Mouse (Mus musculus): ENCODE results near the gene Ulk4. TPM values are rescaled to one million over a fixed set of nuclear protein-coding genes. Genes with fewer than 3 reads are reported as not detected.
A peak's percentile ranks its signal among the peaks of the same experiment; 100 is the strongest.

Gene Ulk4
- polyA plus RNA-seq, 1 experiment from 2014 or later = 101 TPM

DNA sequence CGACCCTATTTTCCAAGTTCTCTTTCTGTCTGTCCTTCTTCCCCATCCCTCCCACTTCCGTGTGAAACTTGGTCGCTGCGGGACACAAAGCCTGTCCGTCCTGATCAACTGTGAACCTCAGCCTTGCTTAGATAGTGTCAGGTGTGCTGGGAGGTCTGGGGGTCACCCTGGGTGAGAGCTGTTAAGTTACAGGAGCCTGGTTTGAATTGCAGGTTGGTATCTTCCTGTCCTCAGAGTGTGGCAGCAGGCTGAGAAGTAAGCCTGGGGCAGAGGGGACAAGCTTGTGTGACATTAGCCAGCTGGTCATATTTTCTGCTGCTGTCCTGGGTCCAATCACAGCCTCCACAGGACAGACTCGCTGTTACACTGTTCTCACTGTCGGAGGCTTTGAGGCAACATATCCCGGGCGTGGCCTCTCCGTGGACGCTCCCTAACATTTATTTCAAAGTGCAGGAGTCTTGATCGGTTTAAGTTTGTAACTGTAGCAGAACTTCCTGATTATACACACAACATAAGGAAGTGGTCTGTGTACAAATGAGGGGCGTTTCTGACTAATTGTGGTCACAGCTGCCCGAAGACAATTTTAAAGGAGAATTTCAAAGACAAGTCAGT lies 37.6 kb upstream of the Ulk4 start:
- Histone ChIP-seq H3K4me3 (ENCODE audit: low read depth, low read length) (peak overlapping the region; percentile 37), H3K9ac (ENCODE audit: low read depth, low read length) (peak overlapping the region; percentile 79), H3K4me2 (peak overlapping the region; percentile 79), H3K27me3 (ENCODE audit: control insufficient read depth, insufficient read depth, low read length) (no peaks in the 10 kb centered on the region), H3K4me1 (ENCODE audit: control insufficient read depth, insufficient read depth, low read length) (peaks cover 62% of the 10 kb centered on the region), H3K36me3 (ENCODE audit: control insufficient read depth, insufficient read depth, low read length) (no peaks in the 10 kb centered on the region), H3K27ac (ENCODE audit: low read depth, low read length) (peak overlapping the region; percentile 96), H3K9me3 (replicated peaks; ENCODE audit: control insufficient read depth, low read length) (no peaks in the 10 kb centered on the region)
- peak; percentile 48; the same call in 1 of the 2 replicates for ATAC-seq (replicated peaks; ENCODE audit: insufficient number of reproducible peaks, low FRiP score, low TSS enrichment)
- 17% methylated on average over 14 of the region's 14 CpGs for WGBS (ENCODE audit: insufficient replicate concordance)

DNA sequence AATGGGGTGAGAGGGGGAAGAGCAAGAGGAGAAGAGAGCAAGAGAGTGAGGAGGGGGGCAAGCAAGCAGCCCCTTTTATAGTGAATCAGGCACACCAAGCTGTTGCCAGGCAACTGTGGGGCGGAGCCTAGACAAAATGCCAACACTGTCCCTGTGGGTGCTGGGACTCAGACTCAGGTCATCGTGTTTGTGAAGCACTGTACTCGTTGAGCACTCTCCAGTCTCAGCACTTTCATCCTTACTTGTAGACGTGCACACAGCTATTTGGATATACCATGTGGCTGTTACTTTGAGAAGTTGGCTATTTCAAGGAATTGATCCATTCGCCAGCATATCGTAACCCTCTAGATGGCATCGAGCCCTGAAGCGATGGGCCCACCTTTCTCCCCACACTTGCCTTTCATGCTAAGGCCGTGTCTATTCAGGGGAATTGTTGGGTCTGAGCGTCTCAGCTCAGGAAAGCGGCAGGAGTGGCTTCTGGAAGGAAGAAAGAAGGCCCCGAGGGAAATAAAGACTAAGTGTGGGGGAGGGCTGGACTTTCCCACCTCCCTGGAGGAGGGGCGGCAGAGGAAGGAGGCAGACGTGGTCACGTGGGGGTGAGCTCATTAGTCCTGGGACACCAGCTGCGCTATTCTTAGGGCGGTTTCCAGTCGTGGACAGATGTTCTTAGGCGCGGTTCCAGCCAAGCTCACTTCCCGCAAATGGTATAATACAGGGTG lies 36.8 kb upstream of the Ulk4 start:
- 2% methylated on average over 21 of the region's 21 CpGs for WGBS (ENCODE audit: insufficient replicate concordance)
- H3K4me1 ChIP-seq (ENCODE audit: control insufficient read depth, insufficient read depth, low read length) = peaks cover 66% of the 10 kb centered on the region
- ATAC-seq (replicated peaks; ENCODE audit: insufficient number of reproducible peaks, low FRiP score, low TSS enrichment) = peak; percentile 74

DNA sequence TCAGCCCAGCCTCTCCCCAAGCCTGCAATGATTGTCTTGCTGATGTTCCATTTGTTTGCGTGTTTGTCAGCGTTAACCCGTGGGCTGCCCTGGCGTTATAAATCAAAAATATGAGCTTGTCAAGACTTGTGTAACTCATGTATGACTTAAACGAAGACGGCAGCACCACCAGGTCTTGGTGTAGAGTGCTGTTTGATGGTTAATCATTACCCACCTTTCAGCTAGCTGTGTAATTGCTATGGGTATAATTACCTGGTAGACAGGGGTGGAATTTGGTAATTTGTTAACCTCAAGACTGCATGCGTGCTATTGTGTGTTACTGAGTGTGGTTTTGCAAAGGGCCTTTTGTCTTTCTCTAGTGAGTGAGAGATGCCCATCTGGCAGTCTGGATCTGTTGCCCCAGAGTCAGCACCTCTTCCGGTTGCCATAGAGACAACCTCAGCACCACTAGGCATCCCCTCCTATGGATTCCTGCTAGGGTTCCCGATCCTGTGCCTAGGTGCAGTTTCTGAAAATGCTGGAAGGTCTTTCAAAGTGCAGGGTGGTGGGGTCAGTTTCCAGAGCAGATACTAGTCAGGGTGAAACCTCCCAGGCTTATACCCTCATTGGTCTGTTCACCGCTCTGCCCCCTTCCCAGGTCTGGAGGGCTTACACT lies 35.4 kb upstream of the Ulk4 start:
- Histone ChIP-seq H3K4me1 (ENCODE audit: control insufficient read depth, insufficient read depth, low read length) (peaks cover 62% of the 10 kb centered on the region), H3K9ac (ENCODE audit: low read depth, low read length) (no peak overlapping the region), H3K27me3 (ENCODE audit: control insufficient read depth, insufficient read depth, low read length) (no peaks in the 10 kb centered on the region), H3K27ac (ENCODE audit: low read depth, low read length) (peak overlapping the region; percentile 22; the same call in 1 of the 2 replicates), H3K9me3 (replicated peaks; ENCODE audit: control insufficient read depth, low read length) (no peaks in the 10 kb centered on the region), H3K36me3 (ENCODE audit: control insufficient read depth, insufficient read depth, low read length) (no peaks in the 10 kb centered on the region), H3K4me3 (ENCODE audit: low read depth, low read length) (no peak overlapping the region), H3K4me2 (no peak overlapping the region)
- ATAC-seq (replicated peaks; ENCODE audit: insufficient number of reproducible peaks, low FRiP score, low TSS enrichment) = no peak
- 75% methylated on average over 10 of the region's 10 CpGs for WGBS (ENCODE audit: insufficient replicate concordance)

More for the DNA sequence above, 36.8 kb upstream of the Ulk4 start:
- Histone ChIP-seq H3K4me2 (peak overlapping the region; percentile 79), H3K27me3 (ENCODE audit: control insufficient read depth, insufficient read depth, low read length) (no peaks in the 10 kb centered on the region), H3K27ac (ENCODE audit: low read depth, low read length) (peak overlapping the region; percentile 96), H3K4me3 (ENCODE audit: low read depth, low read length) (peak overlapping the region; percentile 37), H3K36me3 (ENCODE audit: control insufficient read depth, insufficient read depth, low read length) (no peaks in the 10 kb centered on the region), H3K9ac (ENCODE audit: low read depth, low read length) (peak overlapping the region; percentile 79), H3K9me3 (replicated peaks; ENCODE audit: control insufficient read depth, low read length) (no peaks in the 10 kb centered on the region)

DNA sequence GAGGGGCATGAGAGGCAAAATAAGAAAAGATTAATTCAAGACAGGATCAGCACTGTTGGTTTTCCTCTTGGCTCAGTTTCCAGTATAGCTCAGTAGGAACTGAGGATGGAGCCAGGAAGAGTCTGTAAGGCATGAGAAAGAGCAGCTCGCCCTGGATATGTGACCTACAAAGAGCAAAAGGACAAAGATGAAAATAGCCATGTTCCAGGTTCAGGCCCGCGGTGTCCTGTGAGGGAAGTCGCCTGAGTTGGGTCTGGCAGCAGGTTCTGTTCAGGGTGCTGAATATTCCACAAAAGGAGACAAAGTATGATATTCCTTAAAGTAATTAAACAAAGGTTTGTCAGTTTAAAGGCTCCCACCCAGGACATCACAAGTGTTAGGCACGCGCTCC lies 34.8 kb upstream of the Ulk4 start:
- Histone ChIP-seq H3K27ac (ENCODE audit: low read depth, low read length) (peak overlapping the region; percentile 22; the same call in 1 of the 2 replicates), H3K4me3 (ENCODE audit: low read depth, low read length) (no peak overlapping the region), H3K27me3 (ENCODE audit: control insufficient read depth, insufficient read depth, low read length) (no peaks in the 10 kb centered on the region), H3K9me3 (replicated peaks; ENCODE audit: control insufficient read depth, low read length) (no peaks in the 10 kb centered on the region), H3K4me1 (ENCODE audit: control insufficient read depth, insufficient read depth, low read length) (peaks cover 58% of the 10 kb centered on the region), H3K36me3 (ENCODE audit: control insufficient read depth, insufficient read depth, low read length) (no peaks in the 10 kb centered on the region), H3K9ac (ENCODE audit: low read depth, low read length) (no peak overlapping the region), H3K4me2 (no peak overlapping the region)
- ATAC-seq (replicated peaks; ENCODE audit: insufficient number of reproducible peaks, low FRiP score, low TSS enrichment) = no peak
- WGBS (ENCODE audit: insufficient replicate concordance) = 67% methylated on average over 6 of the region's 6 CpGs

DNA sequence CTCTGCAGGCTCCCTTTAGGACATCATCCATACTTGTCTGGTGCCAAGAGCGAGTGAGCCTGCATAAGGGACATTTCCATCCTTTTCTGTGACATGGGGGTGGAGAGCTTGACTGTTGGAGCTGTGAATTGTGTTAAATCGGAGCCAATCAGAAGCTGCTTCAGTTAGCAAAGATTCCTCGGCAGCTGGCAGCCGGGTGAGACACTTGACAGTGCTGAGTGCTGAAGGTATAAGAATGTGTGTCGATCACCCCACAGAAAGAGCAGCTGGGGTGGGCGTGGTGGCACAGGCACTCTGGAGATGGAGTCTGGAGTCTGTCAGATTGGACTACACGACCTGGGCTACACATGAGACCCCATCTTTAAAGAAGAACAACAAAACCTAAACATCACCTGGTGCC lies 33.5 kb upstream of the Ulk4 start:
- no peak overlapping the region for H3K9ac ChIP-seq (ENCODE audit: low read depth, low read length)
- no peak for ATAC-seq (replicated peaks; ENCODE audit: insufficient number of reproducible peaks, low FRiP score, low TSS enrichment)
- no peaks in the 10 kb centered on the region for H3K9me3 ChIP-seq (replicated peaks; ENCODE audit: control insufficient read depth, low read length)
- no peak overlapping the region for H3K4me3 ChIP-seq (ENCODE audit: low read depth, low read length)
- H3K4me1 ChIP-seq (ENCODE audit: control insufficient read depth, insufficient read depth, low read length) = peaks cover 45% of the 10 kb centered on the region
- peak overlapping the region; percentile 25; the same call in 1 of the 2 replicates for H3K27ac ChIP-seq (ENCODE audit: low read depth, low read length)
- WGBS (ENCODE audit: insufficient replicate concordance) = 48% methylated on average over 7 of the region's 7 CpGs
- no peaks in the 10 kb centered on the region for H3K27me3 ChIP-seq (ENCODE audit: control insufficient read depth, insufficient read depth, low read length)
- H3K4me2 ChIP-seq = no peak overlapping the region
- no peaks in the 10 kb centered on the region for H3K36me3 ChIP-seq (ENCODE audit: control insufficient read depth, insufficient read depth, low read length)

DNA sequence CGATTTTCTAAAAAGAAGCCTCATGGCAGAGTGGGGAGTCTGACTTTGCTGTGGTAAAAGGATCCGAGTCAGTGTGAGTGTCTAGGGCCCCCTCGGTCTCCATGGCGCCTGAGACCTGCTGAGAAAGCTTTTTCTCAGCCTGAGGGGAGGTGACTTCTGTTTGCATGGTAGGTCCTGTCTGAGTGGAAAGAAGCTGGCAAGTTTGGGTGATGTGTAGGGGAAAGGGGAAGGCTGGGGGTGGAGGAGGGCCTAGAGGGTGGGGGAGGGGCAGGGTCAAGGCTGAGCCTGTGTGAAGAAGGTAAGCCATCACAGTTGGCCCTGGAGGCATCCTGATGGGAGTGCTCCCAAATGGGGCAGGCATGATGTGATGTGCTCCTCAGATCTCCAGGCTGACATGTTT lies 32.3 kb upstream of the Ulk4 start:
- peaks cover 33% of the 10 kb centered on the region for H3K4me1 ChIP-seq (ENCODE audit: control insufficient read depth, insufficient read depth, low read length)
- H3K27ac ChIP-seq (ENCODE audit: low read depth, low read length) = no peak overlapping the region
- ATAC-seq (replicated peaks; ENCODE audit: insufficient number of reproducible peaks, low FRiP score, low TSS enrichment) = no peak
- no peak overlapping the region for H3K4me3 ChIP-seq (ENCODE audit: low read depth, low read length)
- no peaks in the 10 kb centered on the region for H3K9me3 ChIP-seq (replicated peaks; ENCODE audit: control insufficient read depth, low read length)
- no peak overlapping the region for H3K4me2 ChIP-seq
- WGBS (ENCODE audit: insufficient replicate concordance) = 49% methylated on average over 4 of the region's 4 CpGs
- no peaks in the 10 kb centered on the region for H3K36me3 ChIP-seq (ENCODE audit: control insufficient read depth, insufficient read depth, low read length)
- no peak overlapping the region for H3K9ac ChIP-seq (ENCODE audit: low read depth, low read length)
- no peaks in the 10 kb centered on the region for H3K27me3 ChIP-seq (ENCODE audit: control insufficient read depth, insufficient read depth, low read length)

DNA sequence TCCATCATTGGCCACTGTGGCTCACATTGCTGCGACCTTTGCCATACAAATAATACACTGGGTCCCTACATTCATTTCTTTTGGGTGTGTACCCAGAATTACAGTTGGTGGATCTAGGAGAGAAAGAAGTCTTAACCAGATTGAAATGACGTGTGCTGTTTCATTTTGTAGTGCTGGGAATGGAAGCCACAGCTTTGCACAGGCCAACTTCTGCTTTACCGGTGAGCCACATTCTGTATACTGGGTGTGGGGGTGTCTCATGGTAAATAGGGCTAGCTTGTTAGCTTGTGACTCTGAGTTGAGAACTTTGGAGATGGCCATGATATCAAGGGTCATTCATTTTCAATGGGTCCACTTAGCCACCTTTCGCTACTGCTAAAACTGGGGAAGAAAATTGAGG lies 28.5 kb upstream of the Ulk4 start:
- no peak overlapping the region for H3K9ac ChIP-seq (ENCODE audit: low read depth, low read length)
- H3K4me2 ChIP-seq = no peak overlapping the region
- WGBS (ENCODE audit: insufficient replicate concordance) = 88% methylated on average over 4 of the region's 4 CpGs
- peaks cover 17% of the 10 kb centered on the region for H3K4me1 ChIP-seq (ENCODE audit: control insufficient read depth, insufficient read depth, low read length)
- no peaks in the 10 kb centered on the region for H3K27me3 ChIP-seq (ENCODE audit: control insufficient read depth, insufficient read depth, low read length)
- H3K4me3 ChIP-seq (ENCODE audit: low read depth, low read length) = no peak overlapping the region
- no peaks in the 10 kb centered on the region for H3K9me3 ChIP-seq (replicated peaks; ENCODE audit: control insufficient read depth, low read length)
- ATAC-seq (replicated peaks; ENCODE audit: insufficient number of reproducible peaks, low FRiP score, low TSS enrichment) = no peak
- no peak overlapping the region for H3K27ac ChIP-seq (ENCODE audit: low read depth, low read length)
- H3K36me3 ChIP-seq (ENCODE audit: control insufficient read depth, insufficient read depth, low read length) = no peaks in the 10 kb centered on the region

DNA sequence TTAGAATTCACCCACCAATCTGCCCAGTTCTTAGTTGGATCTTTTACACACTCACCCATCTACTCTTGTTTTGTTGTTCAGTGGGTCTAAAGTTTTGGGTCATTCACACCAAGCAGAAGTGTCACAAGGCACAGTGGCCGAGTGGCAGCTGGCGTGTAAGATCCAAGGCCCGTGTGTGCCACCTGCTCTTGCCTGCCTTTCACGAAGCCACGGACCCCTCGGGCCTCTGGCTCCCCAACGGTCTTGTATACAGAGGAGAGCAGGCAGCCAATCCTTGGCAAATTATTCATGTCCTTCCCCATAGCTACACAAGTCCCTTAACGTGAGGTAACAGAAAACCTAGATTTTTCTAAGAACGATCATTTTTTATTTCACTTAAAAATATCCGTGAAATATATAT lies 27.5 kb upstream of the Ulk4 start:
- H3K9me3 ChIP-seq (replicated peaks; ENCODE audit: control insufficient read depth, low read length) = no peaks in the 10 kb centered on the region
- no peak for ATAC-seq (replicated peaks; ENCODE audit: insufficient number of reproducible peaks, low FRiP score, low TSS enrichment)
- H3K36me3 ChIP-seq (ENCODE audit: control insufficient read depth, insufficient read depth, low read length) = no peaks in the 10 kb centered on the region
- H3K4me1 ChIP-seq (ENCODE audit: control insufficient read depth, insufficient read depth, low read length) = peaks cover 20% of the 10 kb centered on the region
- 89% methylated on average over 10 of the region's 10 CpGs for WGBS (ENCODE audit: insufficient replicate concordance)
- H3K4me3 ChIP-seq (ENCODE audit: low read depth, low read length) = no peak overlapping the region
- no peak overlapping the region for H3K27ac ChIP-seq (ENCODE audit: low read depth, low read length)
- H3K27me3 ChIP-seq (ENCODE audit: control insufficient read depth, insufficient read depth, low read length) = no peaks in the 10 kb centered on the region
- H3K9ac ChIP-seq (ENCODE audit: low read depth, low read length) = no peak overlapping the region
- H3K4me2 ChIP-seq = no peak overlapping the region

Measured in heart, embryonic 11.5 days (tissue).